Mouse (Mus musculus): ENCODE results near the gene Rps13. TPM values are rescaled to one million over a fixed set of nuclear protein-coding genes. Genes with fewer than 3 reads are reported as not detected.

The Rps13 gene
- polyA plus RNA-seq, 1 experiment, result 266 TPM

GRCm38 (mm10) chr7:116307099-116307870 lies 26.7 kb downstream of the Rps13 start:
- Histone ChIP-seq H3K27ac (replicated peaks; ENCODE audit: low read depth, low read length) (no peak overlapping the region), H3K4me1 (ENCODE audit: control insufficient read depth, insufficient read depth, insufficient read length, low read length) (no peaks in the 10 kb centered on the region; the same call in 1 of the 2 replicates), H3K4me3 (ENCODE audit: insufficient read depth, low read depth, low read length) (peak overlapping the region; percentile 71)

- no peak overlapping the region for H3K27ac ChIP-seq (replicated peaks; ENCODE audit: low read depth, low read length)
- H3K4me1 ChIP-seq (ENCODE audit: control insufficient read depth, insufficient read depth, insufficient read length, low read length), result no peaks in the 10 kb centered on the region; the same call in 1 of the 2 replicates
- no peak overlapping the region; the same call in 1 of the 2 replicates for H3K4me3 ChIP-seq (ENCODE audit: insufficient read depth, low read depth, low read length)
Measured at GRCm38 (mm10) chr7:116306601-116307000, 27.4 kb downstream of the Rps13 start.

GRCm38 (mm10) chr7:116301661-116302311 lies 32.2 kb downstream of the Rps13 start:
- no peak overlapping the region for H3K27ac ChIP-seq (replicated peaks; ENCODE audit: low read depth, low read length)
- H3K4me1 ChIP-seq (ENCODE audit: control insufficient read depth, insufficient read depth, insufficient read length, low read length), result no peaks in the 10 kb centered on the region
- no peak overlapping the region for H3K4me3 ChIP-seq (ENCODE audit: insufficient read depth, low read depth, low read length)

- Histone ChIP-seq H3K4me3 (ENCODE audit: insufficient read depth, low read depth, low read length) (no peak overlapping the region), H3K27ac (replicated peaks; ENCODE audit: low read depth, low read length) (no peak overlapping the region), H3K4me1 (ENCODE audit: control insufficient read depth, insufficient read depth, insufficient read length, low read length) (no peaks in the 10 kb centered on the region)
Measured at GRCm38 (mm10) chr7:116301144-116301543, 32.9 kb downstream of the Rps13 start.

- Histone ChIP-seq H3K27ac (replicated peaks; ENCODE audit: low read depth, low read length) (no peak overlapping the region), H3K4me1 (ENCODE audit: control insufficient read depth, insufficient read depth, insufficient read length, low read length) (no peaks in the 10 kb centered on the region), H3K4me3 (ENCODE audit: insufficient read depth, low read depth, low read length) (no peak overlapping the region)
Measured at GRCm38 (mm10) chr7:116298851-116299250, 35.1 kb downstream of the Rps13 start.

- Histone ChIP-seq H3K27ac (replicated peaks; ENCODE audit: low read depth, low read length) (no peak overlapping the region), H3K4me1 (ENCODE audit: control insufficient read depth, insufficient read depth, insufficient read length, low read length) (no peaks in the 10 kb centered on the region), H3K4me3 (ENCODE audit: insufficient read depth, low read depth, low read length) (no peak overlapping the region)
Measured at GRCm38 (mm10) chr7:116298389-116298788, 35.6 kb downstream of the Rps13 start.

GRCm38 (mm10) chr7:116294961-116295360 lies 39.0 kb downstream of the Rps13 start:
- no peak overlapping the region for H3K27ac ChIP-seq (replicated peaks; ENCODE audit: low read depth, low read length)
- H3K4me1 ChIP-seq (ENCODE audit: control insufficient read depth, insufficient read depth, insufficient read length, low read length), result no peaks in the 10 kb centered on the region
- no peak overlapping the region for H3K4me3 ChIP-seq (ENCODE audit: insufficient read depth, low read depth, low read length)

GRCm38 (mm10) chr7:116292377-116292776 lies 41.6 kb downstream of the Rps13 start:
- no peak overlapping the region for H3K27ac ChIP-seq (replicated peaks; ENCODE audit: low read depth, low read length)
- no peak overlapping the region for H3K4me3 ChIP-seq (ENCODE audit: insufficient read depth, low read depth, low read length)
- H3K4me1 ChIP-seq (ENCODE audit: control insufficient read depth, insufficient read depth, insufficient read length, low read length), result no peaks in the 10 kb centered on the region

GRCm38 (mm10) chr7:116290559-116290958 lies 43.4 kb downstream of the Rps13 start:
- no peak overlapping the region for H3K4me3 ChIP-seq (ENCODE audit: insufficient read depth, low read depth, low read length)
- no peaks in the 10 kb centered on the region for H3K4me1 ChIP-seq (ENCODE audit: control insufficient read depth, insufficient read depth, insufficient read length, low read length)
- no peak overlapping the region for H3K27ac ChIP-seq (replicated peaks; ENCODE audit: low read depth, low read length)

GRCm38 (mm10) chr7:116288996-116289395 lies 45.0 kb downstream of the Rps13 start:
- H3K4me3 ChIP-seq (ENCODE audit: insufficient read depth, low read depth, low read length), result no peak overlapping the region
- no peak overlapping the region for H3K27ac ChIP-seq (replicated peaks; ENCODE audit: low read depth, low read length)
- no peaks in the 10 kb centered on the region for H3K4me1 ChIP-seq (ENCODE audit: control insufficient read depth, insufficient read depth, insufficient read length, low read length)

- no peaks in the 10 kb centered on the region for H3K4me1 ChIP-seq (ENCODE audit: control insufficient read depth, insufficient read depth, insufficient read length, low read length)
- H3K27ac ChIP-seq (replicated peaks; ENCODE audit: low read depth, low read length), result no peak overlapping the region
- H3K4me3 ChIP-seq (ENCODE audit: insufficient read depth, low read depth, low read length), result no peak overlapping the region
Measured at GRCm38 (mm10) chr7:116287959-116288358, 46.0 kb downstream of the Rps13 start.

GRCm38 (mm10) chr7:116286611-116287355 lies 47.2 kb downstream of the Rps13 start:
- Histone ChIP-seq H3K4me3 (ENCODE audit: insufficient read depth, low read depth, low read length) (no peak overlapping the region), H3K4me1 (ENCODE audit: control insufficient read depth, insufficient read depth, insufficient read length, low read length) (no peaks in the 10 kb centered on the region), H3K27ac (replicated peaks; ENCODE audit: low read depth, low read length) (no peak overlapping the region)

GRCm38 (mm10) chr7:116286173-116286572 lies 47.8 kb downstream of the Rps13 start:
- H3K27ac ChIP-seq (replicated peaks; ENCODE audit: low read depth, low read length), result no peak overlapping the region
- H3K4me1 ChIP-seq (ENCODE audit: control insufficient read depth, insufficient read depth, insufficient read length, low read length), result no peaks in the 10 kb centered on the region
- H3K4me3 ChIP-seq (ENCODE audit: insufficient read depth, low read depth, low read length), result no peak overlapping the region

GRCm38 (mm10) chr7:116285216-116285615 lies 48.8 kb downstream of the Rps13 start:
- Histone ChIP-seq H3K27ac (replicated peaks; ENCODE audit: low read depth, low read length) (no peak overlapping the region), H3K4me3 (ENCODE audit: insufficient read depth, low read depth, low read length) (no peak overlapping the region), H3K4me1 (ENCODE audit: control insufficient read depth, insufficient read depth, insufficient read length, low read length) (no peaks in the 10 kb centered on the region)

GRCm38 (mm10) chr7:116282755-116283154 lies 51.2 kb downstream of the Rps13 start:
- no peaks in the 10 kb centered on the region for H3K4me1 ChIP-seq (ENCODE audit: control insufficient read depth, insufficient read depth, insufficient read length, low read length)
- H3K27ac ChIP-seq (replicated peaks; ENCODE audit: low read depth, low read length), result no peak overlapping the region
- no peak overlapping the region for H3K4me3 ChIP-seq (ENCODE audit: insufficient read depth, low read depth, low read length)

Data from brown adipose tissue, adult 24 weeks (tissue).